Mouse (Mus musculus): ENCODE results near the gene Hoxc6. TPM values are rescaled to one million over a fixed set of nuclear protein-coding genes. Genes with fewer than 3 reads are reported as not detected.

The Hoxc6 gene
- polyA plus RNA-seq (2017; shearing (Covaris generic)) = not detected

DNA sequence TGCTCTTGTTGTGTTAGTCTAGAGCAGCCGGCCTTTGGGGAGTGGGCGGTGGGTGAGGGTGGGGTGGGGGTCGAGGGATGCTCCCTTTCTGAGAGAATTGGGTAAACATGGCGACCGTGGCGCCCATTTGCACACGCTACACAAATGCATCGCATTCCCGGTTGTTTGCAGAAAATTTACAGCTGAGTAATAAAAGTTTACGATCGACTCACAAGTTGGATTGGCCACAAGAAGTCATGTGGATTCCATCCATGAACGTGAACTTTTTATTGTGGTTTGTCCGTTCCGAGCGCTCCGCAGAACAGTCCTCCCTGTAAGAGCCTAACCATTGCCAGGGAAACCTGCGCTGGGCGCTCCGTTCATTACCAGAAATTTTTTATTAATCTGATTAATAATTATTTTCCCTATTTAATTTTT is at the start of gene Hoxc6:
Gene Hoxc6, plus strand, starts transcription at position 319 of the 417 bp plus-strand sequence.

DNA sequence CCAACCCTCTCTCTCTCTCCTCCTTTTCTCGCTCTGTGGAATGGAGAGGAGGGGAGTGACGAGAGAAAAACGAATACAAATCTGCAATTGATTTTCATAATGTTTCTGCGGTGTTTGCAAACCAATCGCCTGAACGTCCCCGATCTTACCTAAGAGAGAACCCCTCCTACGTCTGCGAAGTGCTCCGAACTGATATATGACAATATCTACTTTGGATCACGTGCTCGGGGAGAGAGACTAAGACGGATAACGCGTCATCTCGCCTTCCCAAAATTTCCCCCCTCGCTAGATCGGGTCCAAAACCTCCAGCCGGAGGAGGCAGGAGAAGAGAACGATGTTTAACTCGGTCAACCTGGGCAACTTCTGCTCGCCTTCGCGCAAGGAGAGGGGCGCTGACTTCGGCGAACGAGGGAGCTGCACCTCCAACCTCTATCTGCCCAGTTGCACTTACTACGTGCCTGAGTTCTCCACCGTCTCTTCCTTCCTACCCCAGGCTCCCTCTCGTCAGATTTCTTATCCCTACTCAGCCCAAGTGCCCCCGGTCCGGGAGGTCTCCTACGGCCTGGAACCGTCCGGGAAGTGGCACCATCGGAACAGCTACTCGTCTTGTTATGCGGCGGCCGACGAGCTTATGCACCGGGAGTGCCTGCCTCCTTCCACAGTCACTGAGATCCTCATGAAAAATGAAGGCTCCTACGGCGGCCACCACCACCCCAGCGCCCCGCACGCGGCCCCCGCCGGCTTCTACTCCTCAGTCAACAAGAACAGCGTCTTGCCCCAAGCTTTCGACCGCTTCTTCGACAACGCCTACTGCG is 43.7 kb upstream of the Hoxc6 start, which contains the start of gene Hoxc11:
Gene Hoxc11, plus strand, starts transcription at position 236 of the 815 bp plus-strand sequence.

DNA sequence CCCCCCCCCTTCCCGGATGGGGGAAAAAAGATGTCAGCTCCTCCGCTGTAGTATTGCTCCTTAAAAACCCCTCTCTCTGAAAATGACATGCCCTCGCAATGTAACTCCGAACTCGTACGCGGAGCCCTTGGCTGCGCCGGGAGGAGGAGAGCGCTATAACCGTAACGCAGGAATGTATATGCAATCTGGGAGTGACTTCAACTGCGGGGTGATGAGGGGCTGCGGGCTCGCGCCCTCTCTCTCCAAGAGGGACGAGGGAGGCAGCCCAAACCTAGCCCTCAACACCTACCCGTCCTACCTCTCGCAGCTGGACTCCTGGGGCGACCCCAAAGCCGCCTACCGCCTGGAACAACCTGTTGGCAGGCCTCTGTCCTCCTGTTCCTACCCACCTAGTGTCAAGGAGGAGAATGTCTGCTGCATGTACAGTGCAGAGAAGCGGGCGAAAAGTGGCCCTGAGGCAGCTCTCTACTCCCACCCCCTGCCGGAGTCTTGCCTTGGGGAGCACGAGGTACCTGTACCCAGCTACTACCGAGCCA is 31.2 kb upstream of the Hoxc6 start, which contains the start of gene Hoxc10:
Gene Hoxc10, plus strand, starts transcription at position 21 of the 536 bp plus-strand sequence.

DNA sequence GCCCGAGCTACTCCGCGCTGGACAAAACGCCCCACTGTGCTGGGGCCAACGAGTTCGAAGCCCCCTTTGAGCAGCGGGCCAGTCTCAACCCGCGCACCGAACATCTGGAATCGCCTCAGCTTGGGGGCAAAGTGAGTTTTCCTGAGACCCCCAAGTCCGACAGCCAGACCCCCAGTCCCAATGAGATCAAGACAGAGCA is 30.8 kb upstream of the Hoxc6 start, which contains the start of gene Hoxc5:
Gene Hoxc5, plus strand, starts transcription at position 132 of the 199 bp plus-strand sequence.

DNA sequence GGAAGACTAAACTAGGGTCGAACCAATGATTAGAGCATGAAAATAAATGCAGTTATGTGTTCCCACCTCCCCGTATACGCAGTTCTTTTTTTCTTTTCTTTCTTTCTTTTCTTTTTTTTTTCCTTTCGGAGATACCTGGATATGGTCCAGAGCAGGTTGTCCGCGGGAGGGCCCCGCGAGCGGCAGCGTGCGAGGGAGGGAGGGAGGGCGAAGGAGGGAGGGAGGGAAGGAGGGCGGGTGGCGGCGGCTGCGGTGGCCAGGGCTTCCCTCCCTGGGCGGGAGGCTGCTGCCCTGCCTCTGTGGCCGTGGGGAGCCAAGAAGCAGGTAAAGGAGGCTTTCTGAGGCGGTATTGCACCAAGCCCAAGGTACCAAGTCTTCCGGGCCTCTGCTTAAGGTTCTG is 21.9 kb upstream of the Hoxc6 start, which contains the start of gene Hoxc9:
Gene Hoxc9, plus strand, starts transcription at position 269 of the 400 bp plus-strand sequence.

DNA sequence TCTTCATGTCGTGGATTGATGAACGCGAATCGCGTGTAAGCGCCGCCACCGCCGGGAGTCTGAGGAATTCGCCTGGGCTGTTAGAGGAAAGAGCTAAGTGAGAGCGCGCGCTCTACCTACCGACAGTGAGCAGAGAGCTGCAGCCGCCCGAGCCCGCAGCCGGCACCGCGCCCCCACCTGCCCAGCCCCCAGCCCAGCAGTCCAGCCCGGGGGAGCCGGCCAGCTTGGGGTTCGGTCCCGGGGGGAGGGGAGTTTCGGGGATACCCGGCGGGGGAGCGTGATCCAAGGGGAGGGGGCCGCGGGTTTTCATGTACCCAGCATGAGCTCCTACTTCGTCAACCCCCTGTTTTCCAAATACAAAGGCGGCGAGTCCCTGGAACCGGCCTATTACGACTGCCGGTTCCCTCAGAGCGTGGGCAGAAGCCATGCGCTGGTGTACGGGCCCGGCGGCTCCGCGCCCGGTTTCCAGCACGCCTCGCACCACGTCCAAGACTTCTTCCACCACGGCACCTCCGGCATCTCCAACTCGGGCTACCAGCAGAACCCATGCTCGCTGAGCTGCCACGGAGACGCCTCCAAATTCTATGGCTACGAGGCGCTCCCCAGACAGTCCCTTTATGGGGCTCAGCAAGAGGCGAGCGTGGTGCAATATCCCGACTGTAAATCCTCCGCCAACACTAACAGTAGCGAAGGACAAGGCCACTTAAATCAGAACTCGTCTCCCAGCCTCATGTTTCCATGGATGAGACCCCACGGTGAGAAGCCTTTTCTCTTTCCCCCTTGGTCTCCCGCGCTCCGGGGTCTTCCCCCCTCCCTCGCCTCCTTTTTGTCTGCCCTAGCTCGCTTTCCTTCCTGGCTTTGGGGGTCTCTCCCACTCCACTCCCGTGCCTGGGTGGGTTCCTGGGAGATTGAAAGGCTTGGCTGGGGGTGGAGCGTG is 7.3 kb upstream of the Hoxc6 start, which contains the start of gene Hoxc8:
Gene Hoxc8, plus strand, starts transcription at position 147 of the 937 bp plus-strand sequence.

DNA sequence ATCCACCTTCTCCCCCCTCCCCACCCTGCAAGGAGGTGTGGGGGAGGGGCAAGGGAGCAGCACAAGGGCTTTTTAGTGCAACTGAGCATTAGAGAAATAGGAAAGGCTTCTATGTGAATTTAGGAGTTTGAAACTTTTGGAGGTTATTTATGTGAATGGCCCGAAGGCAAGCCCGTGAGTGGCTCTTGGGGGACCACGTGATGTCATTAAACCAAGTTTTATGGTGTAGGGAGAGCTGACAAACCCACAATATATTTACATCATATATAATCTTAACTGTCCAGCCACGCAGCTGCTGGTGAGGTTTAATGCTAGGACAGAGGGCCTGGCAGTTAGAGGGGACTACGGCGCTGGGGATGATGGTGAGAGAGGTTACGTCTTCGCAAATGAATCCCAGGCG is 20.6 kb downstream of the Hoxc6 start, which contains the start of gene Hoxc4:
Gene Hoxc4, plus strand, starts transcription at position 299 of the 400 bp plus-strand sequence.

Other genes starting within 250 kb of the Hoxc6 start
- gene Hoxc13, start 77.2 kb upstream of the Hoxc6 start, polyA plus RNA-seq (2017; shearing (Covaris generic)) = under 1 TPM; 0.20 to 0.56 TPM
- under 1 TPM; 0.73 to 0.76 TPM for gene Hoxc12, start 61.5 kb upstream of the Hoxc6 start, polyA plus RNA-seq (2017; shearing (Covaris generic))
- not detected for gene Hoxc11, start 43.8 kb upstream of the Hoxc6 start, polyA plus RNA-seq (2017; shearing (Covaris generic))
- gene Hoxc10, start 31.5 kb upstream of the Hoxc6 start, polyA plus RNA-seq (2017; shearing (Covaris generic)) = under 1 TPM; 0.08 to 0.77 TPM
- gene Hoxc5, start 30.8 kb upstream of the Hoxc6 start, polyA plus RNA-seq (2017; shearing (Covaris generic)) = not detected
- gene Hoxc9, start 21.8 kb upstream of the Hoxc6 start, polyA plus RNA-seq (2017; shearing (Covaris generic)) = not detected
- gene Hoxc8, start 7.7 kb upstream of the Hoxc6 start, polyA plus RNA-seq (2017; shearing (Covaris generic)) = 1 to 10 TPM in 1 of 2 experiments, under 1 TPM in 1; 0.17 to 2.6 TPM
- not detected for gene Hoxc4, start 20.7 kb downstream of the Hoxc6 start, polyA plus RNA-seq (2017; shearing (Covaris generic))
- 10 to 100 TPM in 1 of 2 experiments, 1 to 10 TPM in 1; 8.5 to 10.6 TPM for gene Smug1, start 168.8 kb downstream of the Hoxc6 start, polyA plus RNA-seq (2017; shearing (Covaris generic))
- gene Cbx5, start 241.6 kb downstream of the Hoxc6 start, polyA plus RNA-seq (2017; shearing (Covaris generic)) = 10 to 100 TPM; 14.4 to 14.5 TPM
- gene Hnrnpa1, start 242.2 kb downstream of the Hoxc6 start, polyA plus RNA-seq (2017; shearing (Covaris generic)) = 100 to 1,000 TPM; 122 to 140 TPM

Data from inflammation-experienced regulatory T-cells (primary cell).